Mouse (Mus musculus) bone marrow macrophage, adult 2 months (primary cell): ENCODE data around the gene 4930583I09Rik.

ENCODE experiments used
- CTCF ChIP-seq: IDR thresholded peaks from 2 replicates; pipeline ENCODE4 v1.5.1; 2012; ENCODE audit warnings: low read depth, mild to moderate bottlenecking, low read length, moderate library complexity
- POLR2A ChIP-seq: IDR thresholded peaks from 2 replicates; pipeline ENCODE4 v1.6.1; 2012; ENCODE audit warnings: mild to moderate bottlenecking, low read depth, low read length, borderline replicate concordance

- TF ChIP-seq CTCF (no peak), POLR2A (no peak)
These were observed at the start of gene 4930583I09Rik for GRCm38 (mm10) chr17:64835928-64836327.
